Mouse (Mus musculus) gastrocnemius, postnatal 4 days (tissue): ENCODE data around the gene Cul4a. TPM values are rescaled to one million over a fixed set of nuclear protein-coding genes. Genes with fewer than 3 reads are reported as not detected.
"Not testable (repeated sequence)": the region's sequence is repeated elsewhere in the genome, so short reads cannot be mapped to it uniquely, and the experiment has no call there.

Experiments used
- DNase-seq, 2 experiments: peaks; one replicate each; pipeline ENCODE4 v3.0.0; 2021 to 2022; ENCODE audit warnings: low spot score in 2 of 2, mixed read lengths in 2 of 2
- long read RNA-seq, 2 experiments: library from polyadenylated mRNA; stranded (forward); transcript quantifications; one replicate each; pipeline ENCODE4 v2.0.0; 2021
- total RNA-seq, 2 experiments: library from RNA; stranded (reverse); gene quantifications; 2 replicates each; pipeline ENCODE4 v1.2.3; 2021

The Cul4a gene
- 100 to 1,000 TPM in 1 of 2 experiments, 10 to 100 TPM in 1; 99.9 to 112 TPM for total RNA-seq
- long read RNA-seq, experiment 1, transcript Cul4a-201 (20 exons, 3,728 nt), result major isoform, 175 of 232 reads
- long read RNA-seq, experiment 1, partial matches to known transcripts, result 15 of 232 reads
- long read RNA-seq, experiment 1, other reads (novel, unspliced or antisense), result 42 of 232 reads
- long read RNA-seq, experiment 2, transcript Cul4a-201 (20 exons, 3,728 nt), result major isoform, 250 of 299 reads
- long read RNA-seq, experiment 2, partial matches to known transcripts, result 14 of 299 reads
- long read RNA-seq, experiment 2, other reads (novel, unspliced or antisense), result 35 of 299 reads

DNA sequence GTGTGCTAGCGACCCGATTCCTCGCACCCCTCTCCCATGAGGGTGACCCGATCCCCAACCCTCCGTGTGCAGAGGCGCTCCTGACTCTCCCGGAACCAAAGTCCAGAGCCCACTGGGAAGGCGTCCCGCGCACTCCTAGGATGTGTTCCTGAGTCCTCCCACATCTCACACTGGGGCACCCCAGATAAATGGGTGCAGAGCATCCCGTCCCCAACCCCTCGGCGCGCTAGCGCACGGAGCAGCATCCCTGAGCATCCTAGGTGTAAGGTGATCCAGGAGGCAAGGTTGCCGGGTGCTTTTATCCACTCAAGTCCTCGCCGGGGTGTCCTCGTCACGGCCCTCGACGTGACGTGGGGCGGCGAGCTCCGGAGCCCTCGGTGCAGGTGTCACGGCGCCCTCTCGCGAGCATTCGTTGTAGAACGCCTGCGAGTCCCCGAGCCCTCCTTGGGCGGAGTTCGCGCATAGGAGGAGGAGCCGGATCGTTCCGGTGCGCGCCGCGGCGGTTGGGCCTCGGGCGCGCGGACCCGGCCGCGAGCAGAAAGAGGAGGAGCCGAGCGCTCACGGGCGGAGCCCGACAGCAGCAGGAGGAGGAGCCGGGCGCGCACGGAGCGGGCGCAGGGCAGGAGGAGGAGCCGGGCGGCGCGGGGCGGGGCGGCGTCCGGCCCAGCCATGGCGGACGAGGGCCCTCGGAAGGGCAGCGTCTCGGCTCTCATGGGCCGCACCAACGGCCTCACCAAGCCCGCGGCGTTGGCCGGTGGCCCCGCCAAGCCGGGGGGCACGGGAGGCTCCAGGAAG is at the start of gene Cul4a, which contains the start of gene Pcid2:
Gene Cul4a (plus strand): TSS at position 535 of the 795 bp plus-strand sequence.
Gene Pcid2 (minus strand): TSS at position 373 of the 795 bp plus-strand sequence.
- peak; percentile 92 to 97 for DNase-seq

GRCm38 (mm10) chr8:13057351-13057750 is 48.1 kb upstream of the Cul4a start:
- no peak for DNase-seq

- no peak for DNase-seq
These were observed 44.8 kb upstream of the Cul4a start, which contains the start of gene Proz for GRCm38 (mm10) chr8:13060441-13061150. Proz (plus strand) TSS chr8:13060914.

DNA sequence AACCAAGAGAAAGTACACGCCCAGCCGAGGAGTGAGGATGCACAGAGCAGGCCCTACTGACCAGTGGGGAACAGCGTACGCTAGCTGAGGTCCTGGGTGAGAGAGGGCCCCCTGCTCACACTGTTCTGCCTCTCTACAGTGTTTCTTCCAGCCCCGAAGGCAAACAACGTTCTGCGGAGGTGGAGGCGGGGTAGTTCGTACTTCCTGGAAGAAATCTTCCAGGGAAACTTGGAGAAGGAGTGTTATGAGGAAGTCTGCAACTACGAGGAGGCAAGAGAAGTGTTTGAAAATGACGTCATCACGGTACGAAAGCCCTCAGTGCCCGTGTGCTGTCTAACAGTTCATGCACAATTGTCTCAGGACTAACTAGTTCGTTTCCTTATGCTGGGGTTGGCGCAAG is 42.3 kb upstream of the Cul4a start:
- no peak for DNase-seq

- DNase-seq, result no peak
These were observed 32.2 kb upstream of the Cul4a start for GRCm38 (mm10) chr8:13073255-13073654.

DNA sequence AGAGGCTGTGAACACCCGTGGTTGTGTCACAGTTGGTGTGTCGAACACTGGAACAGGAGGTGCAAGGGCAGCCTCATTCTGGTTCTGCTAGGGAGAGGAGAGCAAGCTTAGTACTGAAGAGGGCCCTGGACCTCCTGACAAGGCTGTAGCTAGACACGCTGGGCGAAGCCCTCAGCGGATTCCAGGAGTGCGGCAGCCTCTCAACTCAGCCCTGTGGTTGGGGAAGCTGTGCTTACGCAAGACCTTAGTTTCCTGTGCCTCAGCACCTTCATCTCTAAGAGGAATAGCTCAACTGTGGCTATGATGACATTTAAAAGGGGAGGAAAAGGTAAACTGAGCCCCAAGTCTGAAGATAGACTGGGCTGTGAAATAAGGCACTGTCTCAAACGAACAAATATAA is 30.4 kb upstream of the Cul4a start:
- no peak for DNase-seq

DNA sequence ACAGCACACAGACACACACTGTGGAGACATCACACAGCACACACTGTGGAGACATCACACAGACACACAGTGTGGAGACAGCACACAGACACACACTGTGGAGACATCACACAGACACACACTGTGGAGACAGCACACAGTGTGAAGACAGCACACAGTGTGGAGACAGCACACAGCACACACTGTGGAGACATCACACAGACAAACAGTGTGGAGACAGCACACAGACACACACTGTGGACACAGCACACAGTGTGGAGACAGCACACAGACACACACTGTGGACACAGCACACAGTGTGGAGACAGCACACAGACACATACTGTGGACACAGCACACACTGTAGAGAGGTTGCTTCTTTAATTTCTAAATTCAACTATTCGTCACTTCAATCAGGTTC is 29.8 kb upstream of the Cul4a start:
- not testable (repeated sequence) for DNase-seq

GRCm38 (mm10) chr8:13077542-13077941 is 27.9 kb upstream of the Cul4a start:
- no peak for DNase-seq

- peak; percentile 79 to 92 for DNase-seq
These were observed 732 bp upstream of the Cul4a start for GRCm38 (mm10) chr8:13104691-13105086.

GRCm38 (mm10) chr8:13105908-13106551 is 609 bp downstream of the Cul4a start:
- DNase-seq, result peak; percentile 59 to 71

- no peak for DNase-seq
These were observed 2.7 kb downstream of the Cul4a start for GRCm38 (mm10) chr8:13107990-13108638.

- no peak for DNase-seq
These were observed 3.5 kb downstream of the Cul4a start for GRCm38 (mm10) chr8:13108967-13109366.

- no peak for DNase-seq
These were observed 4.1 kb downstream of the Cul4a start for GRCm38 (mm10) chr8:13109416-13109960.

DNA sequence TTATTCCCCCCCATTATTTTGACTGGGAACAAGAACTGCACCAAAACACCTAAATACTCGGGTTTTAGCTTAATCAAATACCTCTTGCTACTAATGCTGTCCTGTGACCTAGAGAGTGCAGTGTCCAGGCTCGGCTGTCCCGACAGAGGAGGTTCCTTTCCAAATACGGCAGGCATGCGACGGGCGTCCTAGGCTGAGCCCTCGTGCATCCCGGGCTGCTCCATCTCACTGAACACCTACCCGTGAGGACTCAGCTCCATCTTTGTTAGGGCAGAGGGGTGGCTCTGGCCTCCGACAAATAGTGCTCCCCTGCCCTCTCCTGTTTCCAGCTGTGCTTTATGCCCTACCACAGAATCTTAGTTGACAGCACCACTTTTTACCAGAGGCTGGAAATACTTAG is 6.5 kb downstream of the Cul4a start:
- DNase-seq, result no peak

DNA sequence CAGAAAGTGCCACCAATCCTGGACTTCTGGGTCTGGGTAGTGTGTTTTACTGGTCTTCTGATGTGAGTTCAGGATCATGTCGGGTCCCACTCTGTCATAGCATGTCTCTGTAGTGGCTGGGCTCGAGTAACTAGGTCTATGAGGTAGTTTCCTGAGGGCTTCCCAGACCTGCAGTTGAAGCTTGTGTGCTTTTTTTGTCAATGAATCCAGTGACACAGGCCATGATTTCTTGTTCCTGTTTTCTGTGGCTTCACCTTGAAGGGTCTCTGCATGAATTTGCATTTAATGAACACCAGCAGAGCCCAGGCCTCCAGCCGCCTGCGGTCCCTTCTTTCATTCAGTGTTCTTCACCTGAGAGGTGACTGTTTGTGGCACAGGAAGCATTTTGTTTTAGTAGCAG is 7.8 kb downstream of the Cul4a start:
- no peak for DNase-seq

GRCm38 (mm10) chr8:13117096-13117495 is 11.7 kb downstream of the Cul4a start:
- no peak for DNase-seq

GRCm38 (mm10) chr8:13118516-13118915 is 13.1 kb downstream of the Cul4a start:
- DNase-seq, result no peak

DNA sequence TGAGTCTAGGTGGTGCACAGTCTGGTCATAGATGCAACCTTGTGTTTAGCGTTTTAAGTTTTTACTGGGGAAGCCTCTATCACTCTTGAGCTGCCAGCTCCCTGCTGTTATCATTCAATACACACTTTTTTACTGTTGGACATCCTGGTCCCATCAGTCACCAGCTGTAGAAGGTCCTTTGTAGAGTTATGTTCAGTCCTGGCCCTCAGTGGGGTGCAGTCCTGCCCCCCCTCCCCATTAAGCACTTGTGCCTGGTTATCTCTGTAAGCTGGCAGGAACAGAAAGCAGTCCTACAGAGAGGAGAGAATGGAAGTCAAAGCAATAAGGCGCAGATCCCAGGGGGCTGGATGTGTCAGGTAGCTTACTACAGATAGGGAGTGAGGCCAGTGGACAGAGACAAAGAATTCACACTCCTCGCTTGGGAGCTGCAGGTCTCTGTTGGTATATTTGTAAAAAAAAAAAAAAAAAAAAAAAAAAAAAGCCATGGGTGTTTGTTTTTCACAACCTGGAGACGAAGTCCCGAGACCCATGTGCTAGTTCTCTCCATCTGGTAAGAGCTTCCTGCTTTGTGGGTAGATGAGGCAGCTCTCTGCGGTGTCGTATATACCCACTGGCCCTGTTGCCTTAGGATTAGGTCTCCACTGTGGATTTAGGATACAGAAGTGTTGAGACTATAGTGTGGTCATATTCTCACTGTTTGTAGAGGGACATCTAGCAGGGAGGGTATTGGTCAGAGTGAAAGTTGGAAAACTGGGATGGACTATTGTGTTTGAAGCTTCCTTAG is 15.7 kb downstream of the Cul4a start:
- DNase-seq, result no peak

- no peak for DNase-seq
These were observed 17.5 kb downstream of the Cul4a start for GRCm38 (mm10) chr8:13122887-13123421.
